Mouse (Mus musculus) myocyte (in vitro differentiated cells): ENCODE results near the gene Traf2. TPM values are rescaled to one million over a fixed set of nuclear protein-coding genes. Genes with fewer than 3 reads are reported as not detected.

Experiments
- H3K27me3 ChIP-seq: one replicate; pipeline ENCODE4 v1.6.1; 2011; ENCODE audit not compliant: control insufficient read depth, insufficient read depth, insufficient read length
- H3K36me3 ChIP-seq: one replicate; pipeline ENCODE4 v1.6.1; 2011; ENCODE audit not compliant: control insufficient read depth, insufficient read depth
- H3K4me2 ChIP-seq: one replicate; pipeline ENCODE4 v1.6.1; 2011; ENCODE audit warnings: low read depth, control low read depth
- H3K4me3 ChIP-seq: one replicate; pipeline ENCODE4 v1.5.1; 2011; ENCODE audit warnings: mild to moderate bottlenecking, control low read depth, moderate library complexity
- H3K79me2 ChIP-seq: one replicate; pipeline ENCODE4 v1.6.1; 2011; ENCODE audit not compliant: control insufficient read depth, insufficient read depth
- H3ac ChIP-seq: one replicate; pipeline ENCODE4 v1.6.1; 2011; ENCODE audit not compliant: control insufficient read depth, insufficient read length
- CEBPB ChIP-seq: IDR thresholded peaks from 2 replicates; pipeline ENCODE4 v1.6.1; 2011; ENCODE audit warnings: mild to moderate bottlenecking, moderate library complexity; ENCODE audit not compliant: poor library complexity, insufficient read depth, severe bottlenecking
- E2F4 ChIP-seq: IDR thresholded peaks from one replicate; pipeline ENCODE4 v1.6.1; 2011; ENCODE audit warnings: mild to moderate bottlenecking, control low read depth, moderate library complexity; ENCODE audit not compliant: insufficient read depth
- MYOD1 ChIP-seq, 3 experiments: IDR thresholded peaks; one replicate each; pipeline ENCODE4 v1.6.1; 2011; ENCODE audit warnings: control low read depth in 2 of 3, low read depth in 2 of 3, mild to moderate bottlenecking in 2 of 3, moderate library complexity in 1 of 3; ENCODE audit not compliant: insufficient read length in 2 of 3, control insufficient read depth in 1 of 3
- MYOG ChIP-seq, 3 experiments: IDR thresholded peaks; one replicate each; pipeline ENCODE4 v1.6.1; 2011; ENCODE audit warnings: control low read depth in 2 of 3, low read depth in 2 of 3, mild to moderate bottlenecking in 2 of 3; ENCODE audit not compliant: insufficient read length in 2 of 3, control insufficient read depth in 1 of 3, insufficient read depth in 1 of 3
- POLR2A ChIP-seq: IDR thresholded peaks from one replicate; pipeline ENCODE4 v1.6.1; 2011; ENCODE audit warnings: low read depth, mild to moderate bottlenecking, control low read depth, moderate library complexity; ENCODE audit not compliant: insufficient read length
- POLR2AphosphoS2 ChIP-seq: IDR thresholded peaks from one replicate; pipeline ENCODE4 v1.6.1; 2011; ENCODE audit warnings: low read depth, control low read depth; ENCODE audit not compliant: insufficient read length
- REST ChIP-seq: IDR thresholded peaks from one replicate; pipeline ENCODE4 v1.6.1; 2011; ENCODE audit warnings: mild to moderate bottlenecking, control low read depth, moderate library complexity; ENCODE audit not compliant: insufficient read depth, insufficient read length
- SRF ChIP-seq: IDR thresholded peaks from one replicate; pipeline ENCODE4 v1.6.1; 2011; ENCODE audit warnings: low read depth; ENCODE audit not compliant: control insufficient read depth, insufficient read length
- TCF12 ChIP-seq: IDR thresholded peaks from one replicate; pipeline ENCODE4 v1.6.1; 2011; ENCODE audit warnings: mild to moderate bottlenecking, control low read depth; ENCODE audit not compliant: poor library complexity, insufficient read depth, severe bottlenecking
- TCF3 ChIP-seq: IDR thresholded peaks from one replicate; pipeline ENCODE4 v1.6.1; 2011; ENCODE audit warnings: low read depth, control low read depth; ENCODE audit not compliant: insufficient read length
- USF1 ChIP-seq: IDR thresholded peaks from one replicate; pipeline ENCODE4 v1.6.1; 2011; ENCODE audit warnings: low read depth, mild to moderate bottlenecking, control low read depth, moderate library complexity
- polyA plus RNA-seq: library from polyadenylated mRNA; unstranded; fragments of >200 nt; fragmentation: generic; extraction: Trizol; gene quantifications from one replicate; pipeline ENCODE4 v1.2.1, GENCODE M21; 2012; ENCODE audit warnings: missing spikeins

The Traf2 gene
- polyA plus RNA-seq, 1 experiment: 40.4 TPM

DNA sequence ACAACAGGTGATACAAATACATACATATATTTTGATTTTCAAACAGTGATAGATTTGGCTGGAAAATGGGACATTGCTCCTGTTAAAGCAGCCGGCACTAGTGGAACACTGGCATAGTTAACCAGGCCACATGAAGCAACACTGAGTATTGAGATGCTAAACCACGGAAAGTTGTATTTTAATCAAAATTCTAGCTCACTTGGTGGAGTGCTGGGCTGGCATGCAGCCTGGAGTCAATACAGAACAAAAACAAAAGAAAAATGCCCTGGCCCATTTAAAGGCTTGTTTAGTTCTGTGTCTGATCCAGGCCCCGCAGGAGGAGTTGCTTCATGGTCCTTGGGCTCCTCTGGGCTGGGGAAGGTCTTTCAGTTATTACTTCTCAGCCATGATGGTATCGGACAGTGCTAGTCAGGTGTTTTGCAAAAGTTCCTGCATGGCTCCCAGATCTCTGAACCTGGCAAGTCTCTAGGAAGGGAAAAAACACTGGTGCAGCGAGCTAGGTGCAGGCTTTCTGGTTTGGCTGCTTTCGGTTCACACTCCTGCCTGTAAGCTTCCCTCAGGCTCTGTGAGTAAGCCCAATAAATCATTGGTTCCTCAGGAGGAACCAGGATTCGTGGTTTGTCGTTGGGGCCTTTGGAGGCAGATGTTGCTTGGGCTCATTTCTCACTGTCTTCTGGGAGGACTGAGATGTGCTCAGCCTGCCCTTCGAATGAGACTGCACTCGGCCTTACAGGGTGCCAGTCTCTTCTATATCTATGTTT is 67.0 kb downstream of the Traf2 start:
- Histone ChIP-seq H3K36me3 (no peaks in the 10 kb centered on the region), H3K4me3 (no peak overlapping the region), H3ac (no peak overlapping the region), H3K79me2 (no peaks in the 10 kb centered on the region), H3K4me2 (peak overlapping the region; percentile 28), H3K27me3 (peaks cover 45% of the 10 kb centered on the region)
- no peak for TF ChIP-seq CEBPB
- TF ChIP-seq POLR2A: no peak
- no peak for TF ChIP-seq SRF
- no peak for TF ChIP-seq TCF3
- no peak for TF ChIP-seq USF1

- H3K4me2 ChIP-seq: no peak overlapping the region
- H3K79me2 ChIP-seq: no peaks in the 10 kb centered on the region
- no peaks in the 10 kb centered on the region for H3K36me3 ChIP-seq
- TF ChIP-seq E2F4 (no peak), SRF (no peak), CEBPB (no peak), USF1 (no peak), POLR2AphosphoS2 (no peak), POLR2A (no peak), MYOD1 (IDR thresholded peaks at IDR 0.05; ENCODE audit: control insufficient read depth in 1 of 3, insufficient read length in 2 of 3, low read depth in 2 of 3) (no peak), TCF3 (no peak), REST (no peak)
- no peak overlapping the region for H3K4me3 ChIP-seq
- H3K27me3 ChIP-seq: peaks cover 34% of the 10 kb centered on the region
- H3ac ChIP-seq: no peak overlapping the region
Observed at GRCm38 (mm10) chr2:25477967-25478675, 68.6 kb downstream of the Traf2 start.

- TF ChIP-seq CEBPB (no peak), MYOG (IDR thresholded peaks at IDR 0.05; ENCODE audit: control insufficient read depth in 1 of 3, insufficient read depth in 1 of 3, insufficient read length in 2 of 3, low read depth in 2 of 3) (no peak), USF1 (no peak)
- Histone ChIP-seq H3ac (no peak overlapping the region), H3K27me3 (peaks cover 34% of the 10 kb centered on the region), H3K36me3 (no peaks in the 10 kb centered on the region), H3K79me2 (no peaks in the 10 kb centered on the region), H3K4me3 (no peak overlapping the region), H3K4me2 (no peak overlapping the region)
Observed at GRCm38 (mm10) chr2:25477541-25477940, 69.2 kb downstream of the Traf2 start.

GRCm38 (mm10) chr2:25472550-25472949 is 74.2 kb downstream of the Traf2 start:
- no peak overlapping the region for H3K4me3 ChIP-seq
- TF ChIP-seq MYOG (IDR thresholded peaks at IDR 0.05; ENCODE audit: control insufficient read depth in 1 of 3, insufficient read depth in 1 of 3, insufficient read length in 2 of 3, low read depth in 2 of 3) (no peak), TCF3 (no peak), TCF12 (no peak), USF1 (no peak), REST (no peak), E2F4 (no peak), POLR2AphosphoS2 (no peak), SRF (no peak), MYOD1 (IDR thresholded peaks at IDR 0.05; ENCODE audit: control insufficient read depth in 1 of 3, insufficient read length in 2 of 3, low read depth in 2 of 3) (no peak), POLR2A (no peak), CEBPB (no peak)
- H3K79me2 ChIP-seq: no peaks in the 10 kb centered on the region

DNA sequence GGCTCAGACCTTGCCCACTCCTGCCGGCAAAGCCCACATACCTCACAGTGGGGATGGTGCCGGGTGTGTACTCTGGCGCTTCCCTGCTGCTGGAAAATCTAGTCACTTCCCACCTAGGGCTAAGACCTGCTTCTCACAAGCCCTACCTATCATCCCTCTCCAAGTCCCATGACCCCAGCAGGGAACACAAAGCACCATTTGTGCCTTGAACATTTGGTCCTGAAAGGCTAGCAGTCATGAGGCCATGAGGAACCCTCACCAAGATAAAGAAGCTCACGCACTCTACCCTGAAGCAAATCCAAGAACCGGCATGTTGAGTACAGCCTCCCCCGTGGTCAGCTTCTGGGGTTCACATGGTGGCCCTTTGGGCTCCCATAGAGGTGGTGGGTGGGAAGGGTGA is 76.8 kb downstream of the Traf2 start, which contains the start of gene Ptgds:
Ptgds (minus strand) TSS at position 78 of the 400 bp plus-strand sequence.
- H3K4me2 ChIP-seq: peak within 1 kb of the TSS; percentile 6
- no peaks in the 10 kb centered on the region for H3K79me2 ChIP-seq
- TF ChIP-seq E2F4 (no peak), USF1 (no peak), SRF (no peak), POLR2AphosphoS2 (no peak), MYOG (IDR thresholded peaks at IDR 0.05; ENCODE audit: control insufficient read depth in 1 of 3, insufficient read depth in 1 of 3, insufficient read length in 2 of 3, low read depth in 2 of 3) (no peak), POLR2A (no peak), TCF12 (no peak), REST (no peak)
- H3K4me3 ChIP-seq: no peak within 1 kb of the TSS
- peaks cover 1% of the 10 kb centered on the region for H3K27me3 ChIP-seq
- no peaks in the 10 kb centered on the region for H3K36me3 ChIP-seq
- H3ac ChIP-seq: no peak within 1 kb of the TSS

More at GRCm38 (mm10) chr2:25472550-25472949, 74.2 kb downstream of the Traf2 start:
- no peak overlapping the region for H3K4me2 ChIP-seq
- H3ac ChIP-seq: no peak overlapping the region
- H3K27me3 ChIP-seq: peaks cover 24% of the 10 kb centered on the region
- H3K36me3 ChIP-seq: no peaks in the 10 kb centered on the region
